Mouse (Mus musculus) limb, embryonic 15.5 days (tissue): ENCODE measurements around the gene Tspan3. TPM values are rescaled to one million over a fixed set of nuclear protein-coding genes. Genes with fewer than 3 reads are reported as not detected.
A peak's percentile ranks its signal among the peaks of the same experiment; 100 is the strongest.

Source experiments
- ATAC-seq: fragments of 200-750 bp; cut with Nextera tagmentation; 2 replicates; pipeline ENCODE4 v1.8.0; 2017; ENCODE audit warnings: low read depth, moderate TSS enrichment; ENCODE audit not compliant: insufficient number of reproducible peaks, low FRiP score, low TSS enrichment
- H3K27ac ChIP-seq: fragments of 300-500 bp; sonication (generic); 2 replicates; pipeline ENCODE4 v1.5.1; 2015; ENCODE audit warnings: moderate library complexity, mild to moderate bottlenecking, inconsistent platforms
- H3K27me3 ChIP-seq: fragments of 300-500 bp; sonication (generic); 2 replicates; pipeline ENCODE4 v1.6.1; 2015; ENCODE audit warnings: inconsistent platforms
- H3K36me3 ChIP-seq: fragments of 300-500 bp; sonication (generic); 2 replicates; pipeline ENCODE4 v1.6.1; 2015; ENCODE audit warnings: inconsistent platforms
- H3K4me1 ChIP-seq: fragments of 300-500 bp; sonication (generic); 2 replicates; pipeline ENCODE4 v1.6.1; 2015; ENCODE audit warnings: inconsistent platforms
- H3K4me2 ChIP-seq: fragments of 300-500 bp; sonication (generic); 2 replicates; pipeline ENCODE4 v1.6.1; 2015; ENCODE audit warnings: mild to moderate bottlenecking, inconsistent platforms
- H3K4me3 ChIP-seq: fragments of 300-500 bp; sonication (generic); 2 replicates; pipeline ENCODE4 v1.5.1; 2015; ENCODE audit warnings: mild to moderate bottlenecking, inconsistent platforms
- H3K9ac ChIP-seq: fragments of 300-500 bp; sonication (generic); 2 replicates; pipeline ENCODE4 v1.6.1; 2015; ENCODE audit warnings: inconsistent platforms
- H3K9me3 ChIP-seq: fragments of 300-500 bp; sonication (generic); 2 replicates; pipeline ENCODE4 v1.6.1; 2016; ENCODE audit warnings: inconsistent platforms
- WGBS: fragments of 180-500 bp; shearing (Covaris S2); methylation state at CpG from one replicate; pipeline ENCODE4 v1.1.7; 2015; 5-methylcytosine and 5-hydroxymethylcytosine counted together
- polyA plus RNA-seq: library from polyadenylated mRNA; unstranded; fragments of >200 nt; fragmentation: Nextera tagmentation; extraction: Ambion mirVana; gene quantifications from 2 replicates; pipeline ENCODE4 v1.2.1, GENCODE M21; 2015

Tspan3 gene
- 463 and 504 TPM in 2 replicates for polyA plus RNA-seq

- no peak for ATAC-seq
- Histone ChIP-seq H3K9ac (no peak within 1 kb of the TSS), H3K27ac (peak within 1 kb of the TSS; percentile 40), H3K4me1 (peaks cover 23% of the 10 kb centered on the region), H3K36me3 (no peaks in the 10 kb centered on the region), H3K4me3 (no peak within 1 kb of the TSS), H3K9me3 (no peaks in the 10 kb centered on the region), H3K27me3 (no peaks in the 10 kb centered on the region), H3K4me2 (no peak within 1 kb of the TSS)
- 83% methylated on average over 6 of the region's 6 CpGs for WGBS
Observed at GRCm38 (mm10) chr9:56165377-56165776, at the start of gene Tspan3. Tspan3 (minus strand) TSS chr9:56165477.

- no peak overlapping the region for H3K27ac ChIP-seq
- no peak overlapping the region for H3K4me2 ChIP-seq
- no peak overlapping the region for H3K9ac ChIP-seq
- 40% methylated on average over 11 of the region's 11 CpGs for WGBS
- H3K36me3 ChIP-seq, result no peaks in the 10 kb centered on the region
- no peaks in the 10 kb centered on the region for H3K27me3 ChIP-seq
- peaks cover 7% of the 10 kb centered on the region for H3K4me1 ChIP-seq
- ATAC-seq, result no peak
- H3K4me3 ChIP-seq, result no peak overlapping the region
- no peaks in the 10 kb centered on the region for H3K9me3 ChIP-seq
Observed at GRCm38 (mm10) chr9:56213451-56214291, 48.4 kb upstream of the Tspan3 start.

- Histone ChIP-seq H3K9me3 (no peaks in the 10 kb centered on the region), H3K36me3 (peaks cover 18% of the 10 kb centered on the region), H3K4me2 (no peak overlapping the region), H3K9ac (no peak overlapping the region), H3K4me3 (no peak overlapping the region), H3K4me1 (peaks cover 4% of the 10 kb centered on the region), H3K27me3 (no peaks in the 10 kb centered on the region), H3K27ac (no peak overlapping the region)
- ATAC-seq, result no peak
- 89% methylated on average over 8 of the region's 8 CpGs for WGBS
Observed at GRCm38 (mm10) chr9:56208817-56209216, 43.5 kb upstream of the Tspan3 start.

- no peaks in the 10 kb centered on the region for H3K9me3 ChIP-seq
- peaks cover 18% of the 10 kb centered on the region for H3K36me3 ChIP-seq
- no peaks in the 10 kb centered on the region for H3K27me3 ChIP-seq
- H3K4me1 ChIP-seq, result no peaks in the 10 kb centered on the region
- 75% methylated on average over 5 of the region's 5 CpGs for WGBS
- no peak overlapping the region for H3K9ac ChIP-seq
- no peak for ATAC-seq
- H3K4me3 ChIP-seq, result no peak overlapping the region
- no peak overlapping the region for H3K27ac ChIP-seq
- no peak overlapping the region for H3K4me2 ChIP-seq
Observed at GRCm38 (mm10) chr9:56207516-56207915, 42.2 kb upstream of the Tspan3 start.

- H3K4me3 ChIP-seq, result no peak overlapping the region
- H3K4me1 ChIP-seq, result no peaks in the 10 kb centered on the region
- no peak overlapping the region for H3K27ac ChIP-seq
- no peak overlapping the region for H3K4me2 ChIP-seq
- 86% methylated on average over 10 of the region's 10 CpGs for WGBS
- no peaks in the 10 kb centered on the region for H3K9me3 ChIP-seq
- H3K36me3 ChIP-seq, result peaks cover 18% of the 10 kb centered on the region
- H3K9ac ChIP-seq, result no peak overlapping the region
- no peaks in the 10 kb centered on the region for H3K27me3 ChIP-seq
- ATAC-seq, result no peak
Observed at GRCm38 (mm10) chr9:56207083-56207482, 41.8 kb upstream of the Tspan3 start.

GRCm38 (mm10) chr9:56205336-56205735, 40.1 kb upstream of the Tspan3 start:
- H3K36me3 ChIP-seq, result peaks cover 18% of the 10 kb centered on the region
- no peak overlapping the region for H3K27ac ChIP-seq
- H3K27me3 ChIP-seq, result no peaks in the 10 kb centered on the region
- H3K4me2 ChIP-seq, result no peak overlapping the region
- WGBS, result 68% methylated on average over 11 of the region's 11 CpGs
- ATAC-seq, result no peak
- H3K9me3 ChIP-seq, result no peaks in the 10 kb centered on the region
- peaks cover 7% of the 10 kb centered on the region for H3K4me1 ChIP-seq
- no peak overlapping the region for H3K9ac ChIP-seq
- no peak overlapping the region for H3K4me3 ChIP-seq

- Histone ChIP-seq H3K9me3 (no peaks in the 10 kb centered on the region), H3K9ac (no peak overlapping the region), H3K4me1 (peaks cover 11% of the 10 kb centered on the region), H3K27me3 (peaks cover 6% of the 10 kb centered on the region; the same call in 1 of the 2 replicates), H3K4me2 (no peak overlapping the region), H3K27ac (no peak overlapping the region), H3K36me3 (peaks cover 18% of the 10 kb centered on the region), H3K4me3 (no peak overlapping the region)
- WGBS, result 90% methylated on average over 4 of the region's 4 CpGs
- no peak for ATAC-seq
Observed at GRCm38 (mm10) chr9:56204316-56204715, 39.0 kb upstream of the Tspan3 start.

- H3K27ac ChIP-seq, result no peak overlapping the region
- no peak overlapping the region for H3K4me3 ChIP-seq
- WGBS, result 35% methylated on average over 14 of the region's 14 CpGs
- H3K4me2 ChIP-seq, result no peak overlapping the region
- H3K9me3 ChIP-seq, result no peaks in the 10 kb centered on the region
- H3K4me1 ChIP-seq, result peaks cover 11% of the 10 kb centered on the region
- ATAC-seq, result no peak
- H3K36me3 ChIP-seq, result peaks cover 4% of the 10 kb centered on the region
- H3K27me3 ChIP-seq, result peaks cover 6% of the 10 kb centered on the region; the same call in 1 of the 2 replicates
- no peak overlapping the region for H3K9ac ChIP-seq
Observed at GRCm38 (mm10) chr9:56200645-56201314, 35.5 kb upstream of the Tspan3 start.

GRCm38 (mm10) chr9:56200200-56200599, 34.9 kb upstream of the Tspan3 start:
- Histone ChIP-seq H3K36me3 (0 out of 2 replicates have a peak, but pooled peaks cover 2% of the 10 kb centered on the region), H3K4me2 (no peak overlapping the region), H3K27ac (no peak overlapping the region), H3K4me1 (peaks cover 17% of the 10 kb centered on the region), H3K27me3 (peaks cover 6% of the 10 kb centered on the region; the same call in 1 of the 2 replicates), H3K9me3 (no peaks in the 10 kb centered on the region), H3K9ac (no peak overlapping the region), H3K4me3 (no peak overlapping the region)
- ATAC-seq, result no peak
- WGBS, result 51% methylated on average over 2 of the region's 2 CpGs

- WGBS, result 74% methylated on average over 4 of the region's 4 CpGs
- Histone ChIP-seq H3K9ac (no peak overlapping the region), H3K27ac (no peak overlapping the region), H3K27me3 (peaks cover 6% of the 10 kb centered on the region; the same call in 1 of the 2 replicates), H3K4me1 (peaks cover 20% of the 10 kb centered on the region), H3K4me2 (no peak overlapping the region), H3K4me3 (no peak overlapping the region), H3K9me3 (no peaks in the 10 kb centered on the region), H3K36me3 (no peaks in the 10 kb centered on the region)
- no peak for ATAC-seq
Observed at GRCm38 (mm10) chr9:56196921-56197320, 31.6 kb upstream of the Tspan3 start.

- Histone ChIP-seq H3K4me1 (peaks cover 14% of the 10 kb centered on the region), H3K4me2 (no peak overlapping the region), H3K27me3 (peaks cover 6% of the 10 kb centered on the region; the same call in 1 of the 2 replicates), H3K27ac (no peak overlapping the region), H3K36me3 (no peaks in the 10 kb centered on the region), H3K9ac (no peak overlapping the region), H3K9me3 (no peaks in the 10 kb centered on the region), H3K4me3 (no peak overlapping the region)
- no peak for ATAC-seq
- WGBS, result 36% methylated on average over 3 of the region's 3 CpGs
Observed at GRCm38 (mm10) chr9:56195193-56195592, 29.9 kb upstream of the Tspan3 start.
